Mouse (Mus musculus) kidney, postnatal 14 days (tissue): Measurements from ENCODE around the gene Sox3.

Source experiments
- DNase-seq: peaks from one replicate; pipeline ENCODE4 v3.0.0; 2022; ENCODE audit warnings: mixed read lengths

Sox3 gene

DNA sequence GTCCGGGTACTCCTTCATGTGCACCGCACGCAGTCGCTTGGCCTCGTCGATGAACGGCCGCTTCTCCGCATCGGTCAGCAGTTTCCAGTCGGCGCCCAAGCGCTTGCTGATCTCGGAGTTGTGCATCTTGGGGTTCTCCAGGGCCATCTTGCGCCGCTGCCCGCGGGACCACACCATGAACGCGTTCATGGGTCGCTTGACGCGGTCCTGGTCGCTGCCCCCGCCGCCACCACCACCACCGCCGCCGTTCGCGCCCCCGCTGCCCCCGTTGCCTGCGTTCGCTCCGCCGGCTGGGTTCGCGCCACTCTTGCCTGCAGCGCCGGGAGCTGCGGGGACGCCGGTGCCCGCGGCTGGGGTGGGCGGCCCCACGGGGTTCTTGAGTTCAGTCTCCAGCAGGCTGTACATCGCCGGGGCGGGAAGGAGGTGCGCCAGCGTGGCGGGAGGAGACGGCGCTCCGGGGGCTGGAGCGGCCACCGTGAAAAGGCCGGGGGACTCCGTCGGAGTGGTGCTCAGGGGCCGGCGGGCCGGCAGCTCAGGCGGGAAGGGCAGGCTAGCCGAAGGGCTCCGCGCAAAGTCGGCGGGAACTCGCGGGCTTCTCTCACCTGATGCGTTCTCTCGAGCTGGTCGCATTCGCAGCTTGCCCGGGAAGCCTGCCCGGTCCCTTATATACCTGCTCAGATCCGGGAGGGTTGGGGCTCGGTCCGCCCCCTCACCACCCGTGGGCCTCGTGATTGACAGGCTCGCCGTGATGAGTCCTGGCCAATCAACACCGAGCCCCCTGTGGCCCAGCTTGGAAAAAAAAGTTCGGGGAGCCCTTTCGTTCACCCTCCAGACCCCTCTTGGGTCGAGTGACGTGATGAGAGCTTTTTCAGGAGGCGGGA lies at the start of gene Sox3:
TSS of gene Sox3 (minus strand) at position 630 of the 881 bp plus-strand sequence.
- DNase-seq: no peak

GRCm38 (mm10) chrX:60940225-60940624 lies 47.0 kb upstream of the Sox3 start:
- no peak for DNase-seq

DNA sequence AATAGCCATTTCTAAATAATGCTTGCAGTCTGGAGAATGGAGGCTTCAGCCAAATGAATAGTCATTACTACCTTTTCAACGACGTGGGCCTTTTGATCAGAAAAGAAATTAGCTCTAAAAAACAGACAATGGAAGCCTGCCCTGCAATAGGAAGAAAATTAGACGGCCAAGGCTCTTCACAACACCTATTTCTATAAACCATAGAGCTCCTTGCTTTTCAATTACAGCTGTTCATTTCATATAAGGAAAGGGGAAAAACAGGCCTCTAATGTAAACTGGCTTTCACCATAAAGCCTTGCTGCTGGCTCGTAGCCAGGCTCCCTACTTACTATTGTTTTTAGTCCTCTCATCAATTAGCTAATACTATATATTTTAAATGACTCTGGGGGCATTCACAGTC lies 6.3 kb upstream of the Sox3 start:
- DNase-seq: no peak

GRCm38 (mm10) chrX:60898641-60899040 lies 5.4 kb upstream of the Sox3 start:
- no peak for DNase-seq

- DNase-seq: no peak
Observed at GRCm38 (mm10) chrX:60896296-60896695, 3.1 kb upstream of the Sox3 start.

GRCm38 (mm10) chrX:60895416-60895815 lies 2.2 kb upstream of the Sox3 start:
- DNase-seq: no peak

GRCm38 (mm10) chrX:60893720-60894543 lies 702 bp upstream of the Sox3 start:
- no peak for DNase-seq

DNA sequence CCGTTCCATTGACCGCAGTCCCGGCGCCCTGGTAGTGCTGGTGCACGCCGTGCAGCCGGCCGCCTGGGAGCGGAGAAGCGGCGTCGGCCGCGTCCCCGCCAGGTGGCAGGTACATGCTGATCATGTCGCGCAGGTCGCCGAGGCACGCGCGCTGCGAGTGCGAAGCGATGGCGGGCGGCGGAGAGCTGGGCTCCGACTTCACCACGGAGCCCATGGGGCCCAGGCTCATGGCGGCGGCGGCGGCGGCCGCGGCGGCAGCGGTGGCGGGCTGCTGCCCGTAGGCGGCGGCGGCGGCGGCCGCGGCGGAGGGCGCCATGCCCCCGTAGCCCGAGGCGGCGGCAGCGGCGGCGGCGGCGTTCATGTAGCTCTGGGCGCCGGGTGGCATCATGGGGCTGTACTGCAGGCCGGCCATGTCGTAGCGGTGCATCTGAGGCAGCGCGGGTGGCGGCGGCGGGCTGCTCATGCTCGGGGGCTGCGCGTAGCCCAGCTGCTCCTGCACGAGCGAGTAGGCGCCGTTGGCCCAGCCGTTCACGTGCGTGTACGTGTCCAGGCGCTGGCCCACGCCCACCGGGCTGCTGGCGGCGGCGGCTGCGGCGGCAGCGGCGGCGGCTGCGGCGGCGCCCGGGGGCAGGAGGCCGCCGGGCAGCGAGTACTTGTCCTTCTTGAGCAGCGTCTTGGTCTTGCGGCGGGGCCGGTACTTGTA lies 981 bp downstream of the Sox3 start:
- DNase-seq: peak; percentile 3

- no peak for DNase-seq
Observed at GRCm38 (mm10) chrX:60891329-60892095, 1.7 kb downstream of the Sox3 start.

DNA sequence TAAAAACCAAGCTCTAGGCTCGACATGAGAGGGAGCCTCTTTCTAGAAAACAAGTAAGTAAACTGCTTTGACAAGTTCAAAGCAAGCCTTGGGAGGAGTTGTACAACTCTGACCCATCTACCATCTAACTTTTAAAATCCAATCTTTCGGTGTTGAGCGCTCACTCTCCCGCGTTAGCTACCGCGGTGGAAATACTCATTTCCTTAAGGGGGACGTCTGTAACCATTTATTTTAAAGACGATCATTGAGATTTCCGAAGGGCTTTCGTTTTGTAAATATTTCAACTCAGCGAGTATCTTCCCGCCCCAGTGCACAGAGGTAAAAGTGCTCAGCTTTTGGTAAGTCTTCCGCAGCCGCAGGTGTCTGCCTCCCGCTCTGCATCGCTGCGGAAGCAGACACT lies 2.6 kb downstream of the Sox3 start:
- DNase-seq: no peak

- DNase-seq: no peak
Observed at GRCm38 (mm10) chrX:60889956-60890485, 3.2 kb downstream of the Sox3 start.
